Mouse (Mus musculus): Measurements from ENCODE around the gene Nsun6.

Nsun6 gene

DNA sequence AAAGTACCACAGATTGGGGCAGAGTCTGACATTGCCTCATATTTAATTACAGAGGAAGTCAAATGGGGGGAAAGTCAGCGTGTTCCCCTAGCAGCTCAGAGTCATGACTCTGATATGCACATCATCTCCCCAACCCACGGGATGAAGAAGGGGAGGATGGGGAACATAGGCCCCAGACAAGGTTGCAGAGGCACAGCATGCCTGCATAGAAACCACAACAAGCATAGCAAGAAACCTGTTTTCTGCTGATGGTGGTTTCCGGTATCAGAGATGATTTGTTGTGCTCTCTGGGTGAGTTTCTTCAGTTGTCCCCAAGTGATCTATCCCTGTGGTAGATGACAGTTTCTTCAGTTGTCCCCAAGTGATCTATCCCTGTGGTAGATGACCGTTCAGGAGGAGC lies 62.3 kb downstream of the Nsun6 start:
- no peak for DNase-seq (ENCODE audit: low read depth, low spot score)

DNA sequence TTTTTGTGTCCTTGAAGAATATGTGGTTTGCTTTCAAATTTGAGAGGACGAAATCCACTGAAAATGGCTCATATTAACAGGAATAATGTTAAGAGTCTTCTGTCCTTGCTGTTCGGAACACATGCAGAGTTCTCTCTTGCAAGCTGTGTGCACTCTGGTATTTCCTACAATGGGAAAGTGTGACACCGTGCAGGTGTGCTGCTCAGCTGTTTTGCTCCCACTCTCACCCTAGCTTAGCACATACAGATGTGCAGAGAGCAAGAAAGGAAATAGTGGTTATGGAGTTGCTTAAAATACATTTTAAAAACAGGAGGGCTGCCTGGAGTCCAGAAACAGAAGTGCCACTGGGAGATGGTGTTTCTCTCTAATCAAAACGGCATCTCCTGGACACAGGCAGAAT lies 65.5 kb downstream of the Nsun6 start:
- DNase-seq (ENCODE audit: low read depth, low spot score), result no peak

GRCm38 (mm10) chr2:14988451-14988850 lies 66.4 kb downstream of the Nsun6 start:
- no peak for DNase-seq (ENCODE audit: low read depth, low spot score)

GRCm38 (mm10) chr2:14984029-14984428 lies 70.8 kb downstream of the Nsun6 start:
- DNase-seq (ENCODE audit: low read depth, low spot score), result no peak

DNA sequence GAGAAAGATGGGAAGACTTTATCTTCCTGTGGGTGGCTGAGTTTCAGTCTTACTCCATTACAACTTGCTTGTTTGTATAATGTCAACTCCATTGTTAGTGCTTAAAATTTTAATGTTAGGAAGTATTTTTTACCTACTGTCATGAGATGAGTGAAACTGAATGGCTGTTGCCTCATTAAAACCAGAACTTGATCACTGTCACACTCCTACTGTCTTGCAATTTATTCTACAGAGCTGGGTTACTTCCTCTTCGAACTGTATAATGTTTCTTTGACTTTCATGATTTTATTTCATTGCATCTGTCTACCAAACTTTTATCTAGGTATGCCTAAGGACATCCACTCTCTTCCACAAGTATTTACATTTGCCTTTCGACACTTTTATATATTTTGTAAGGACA lies 93.4 kb downstream of the Nsun6 start:
- no peak for DNase-seq (ENCODE audit: low read depth, low spot score)

- DNase-seq (ENCODE audit: low read depth, low spot score), result no peak
These were observed 93.8 kb downstream of the Nsun6 start for GRCm38 (mm10) chr2:14960963-14961488.

DNA sequence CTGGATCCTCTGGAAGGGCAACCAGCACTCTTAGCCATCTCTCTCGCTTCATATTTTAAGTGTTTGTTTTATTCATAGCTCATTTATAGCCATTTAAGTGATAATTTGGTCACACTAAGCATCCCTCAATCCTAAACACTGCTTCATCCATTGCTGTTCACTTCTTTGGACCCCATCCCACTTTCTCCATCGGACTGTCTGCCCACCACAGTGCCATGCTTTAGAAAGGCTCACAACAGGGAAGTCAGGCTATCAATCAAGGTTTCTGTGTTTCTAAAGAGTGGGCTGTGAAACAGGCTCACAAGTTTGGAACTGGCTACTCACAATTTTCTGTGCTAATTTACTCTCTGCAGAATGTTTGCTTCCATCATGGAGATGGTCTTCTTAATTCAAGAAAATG lies 101.8 kb downstream of the Nsun6 start:
- DNase-seq (ENCODE audit: low read depth, low spot score), result no peak

All from mesoderm, embryonic 11.5 days (tissue).